Mouse (Mus musculus) E14TG2a.4 (cell line): ENCODE data around the gene Apoa2.

Experiments used
- CTCF ChIP-seq: conservative IDR thresholded peaks from 2 replicates; pipeline ENCODE4 v1.5.1; 2014; ENCODE audit warnings: low read length
- NANOG ChIP-seq: IDR thresholded peaks from 2 replicates; pipeline ENCODE4 v1.6.1; 2014; ENCODE audit warnings: borderline replicate concordance, low read length, mixed read lengths

DNA sequence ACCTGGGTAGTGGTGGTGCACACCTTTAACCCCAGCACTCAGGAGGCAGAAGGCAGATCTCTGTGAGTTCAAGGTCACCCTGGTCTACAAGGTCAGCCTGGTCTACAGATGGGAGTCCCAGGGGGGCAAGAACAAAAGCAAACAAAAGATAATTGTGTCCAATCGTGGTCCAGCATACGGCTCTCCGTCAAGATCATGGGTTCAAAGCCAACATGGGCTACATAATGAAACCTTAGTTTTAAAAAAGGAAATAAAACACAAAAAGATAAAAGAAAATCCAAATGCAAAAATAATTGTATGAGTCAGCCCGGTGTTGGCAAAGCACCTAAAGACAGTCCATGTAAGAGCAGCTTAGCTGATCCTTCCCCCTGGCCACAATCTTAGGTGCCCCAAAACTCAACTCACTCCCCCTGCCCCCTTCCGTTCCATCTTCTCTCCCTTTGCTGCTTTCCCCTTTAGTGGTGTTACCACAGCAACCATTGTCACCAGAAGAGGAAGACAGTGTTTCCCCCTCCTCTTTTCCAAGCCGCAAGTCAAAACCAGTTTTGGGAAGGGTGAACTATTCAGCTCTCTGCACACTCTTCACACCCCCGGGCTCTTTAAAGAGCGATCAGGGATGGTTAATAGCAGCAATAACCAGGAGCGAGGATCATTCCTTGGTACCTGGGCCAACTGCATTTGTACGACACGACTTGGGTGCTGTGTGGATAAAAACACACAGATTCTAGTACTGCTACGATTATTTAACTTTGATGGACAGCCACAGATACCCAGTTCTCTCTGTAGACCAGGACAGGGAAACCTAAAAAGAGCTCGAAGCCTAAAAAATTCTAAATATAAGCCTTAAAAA, 36.8 kb upstream of the Apoa2 start:
- TF ChIP-seq CTCF (no peak), NANOG (no peak)
